18 mouse cellular contexts compared by ENCODE assay signal in the genomic region with DNA sequence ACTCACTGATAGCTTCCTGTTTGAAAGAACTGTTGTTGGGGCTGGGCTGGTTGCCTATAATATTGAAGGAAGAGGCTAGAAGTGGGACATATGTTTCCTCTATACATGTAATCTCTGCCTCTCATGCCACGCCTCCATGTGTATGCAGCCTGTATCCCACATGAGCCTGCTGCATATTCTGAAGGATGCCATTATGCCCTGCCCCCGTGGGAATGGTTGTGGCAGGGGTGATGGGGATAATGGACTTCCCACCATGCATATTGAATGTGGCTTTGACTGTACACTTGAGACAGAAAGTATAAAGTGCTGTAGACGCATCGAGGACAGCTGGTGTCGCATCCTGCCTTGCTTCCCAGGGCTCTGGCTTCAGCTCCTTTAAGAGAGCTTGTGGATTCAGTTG.
DNase-seq lines count a peak whose midpoint lies in the region; ATAC-seq and TF ChIP-seq lines count a peak whose summit lies in the region.
"Had no signal": no experiment of that assay in that cellular context is flagged by ENCODE, and none has a peak within 500 bp of the region (broad histone marks: within the 10 kb centered on the region; RNA-seq: fewer than 3 reads in every experiment).

No protein-coding gene starts in this region.

- H3K9me3 ChIP-seq in forebrain, embryonic 13.5 days (replicated peaks), result no peaks in the 10 kb centered on the region
- no peaks in the 10 kb centered on the region for H3K9me3 ChIP-seq in forebrain, embryonic 10.5 days
- no peaks in the 10 kb centered on the region for H3K9me3 ChIP-seq in midbrain, embryonic 11.5 days (ENCODE audit: control insufficient read depth, low read length)
- H3K9me3 ChIP-seq in midbrain, embryonic 15.5 days, result no peaks in the 10 kb centered on the region
- H3K9me3 ChIP-seq in hindbrain, postnatal 0 days (ENCODE audit: low read length), result no peaks in the 10 kb centered on the region
- H3K9me3 ChIP-seq: embryonic facial prominence, embryonic 15.5 days; heart, embryonic 15.5 days; midbrain, embryonic 12.5 days had no signal

- 68% methylated on average over 5 of the region's 5 CpGs for WGBS in forebrain, embryonic 13.5 days
- 89% methylated on average over 5 of the region's 5 CpGs for WGBS in forebrain, embryonic 10.5 days
- WGBS in midbrain, embryonic 11.5 days, result 76% methylated on average over 5 of the region's 5 CpGs
- 65% methylated on average over 5 of the region's 5 CpGs for WGBS in midbrain, embryonic 15.5 days
- 39% methylated on average over 5 of the region's 5 CpGs for WGBS in hindbrain, postnatal 0 days

- H3K4me2 ChIP-seq in forebrain, embryonic 13.5 days, result no peak overlapping the region
- no peak overlapping the region for H3K4me2 ChIP-seq in midbrain, embryonic 11.5 days
- no peak overlapping the region for H3K4me2 ChIP-seq in midbrain, embryonic 15.5 days
- H3K4me2 ChIP-seq in hindbrain, postnatal 0 days (ENCODE audit: low read depth, low read length), result no peak overlapping the region
- H3K4me2 ChIP-seq: embryonic facial prominence, embryonic 15.5 days; heart, embryonic 15.5 days; midbrain, embryonic 12.5 days had no signal

- ATAC-seq in forebrain, embryonic 13.5 days, result no peak
- ATAC-seq in midbrain, embryonic 11.5 days (ENCODE audit: low FRiP score), result peak; percentile 59; the same call in 1 of the 2 replicates
- ATAC-seq in midbrain, embryonic 15.5 days (replicated peaks), result no peak
- ATAC-seq in hindbrain, postnatal 0 days, result peak; percentile 46

- TF ChIP-seq CTCF in hindbrain, postnatal 0 days (IDR thresholded peaks at IDR 0.05; ENCODE audit: low read depth), result no peak

- H3K27me3 ChIP-seq in forebrain, embryonic 13.5 days, result no peaks in the 10 kb centered on the region
- H3K27me3 ChIP-seq in forebrain, embryonic 10.5 days (ENCODE audit: poor library complexity, severe bottlenecking), result no peaks in the 10 kb centered on the region
- H3K27me3 ChIP-seq in midbrain, embryonic 11.5 days (ENCODE audit: control insufficient read depth, insufficient read depth, low read length), result no peaks in the 10 kb centered on the region
- H3K27me3 ChIP-seq in midbrain, embryonic 15.5 days (replicated peaks), result no peaks in the 10 kb centered on the region
- no peaks in the 10 kb centered on the region for H3K27me3 ChIP-seq in hindbrain, postnatal 0 days (ENCODE audit: insufficient read depth, low read length)
- H3K27me3 ChIP-seq: embryonic facial prominence, embryonic 15.5 days; heart, embryonic 15.5 days; midbrain, embryonic 12.5 days had no signal

- H3K4me3 ChIP-seq in forebrain, embryonic 13.5 days, result no peak overlapping the region
- no peak overlapping the region for H3K4me3 ChIP-seq in forebrain, embryonic 10.5 days
- H3K4me3 ChIP-seq in midbrain, embryonic 11.5 days (ENCODE audit: low read depth, low read length), result no peak overlapping the region
- H3K4me3 ChIP-seq in midbrain, embryonic 15.5 days, result no peak overlapping the region
- H3K4me3 ChIP-seq in hindbrain, postnatal 0 days (ENCODE audit: low read length), result no peak overlapping the region
- H3K4me3 ChIP-seq: embryonic facial prominence, embryonic 15.5 days; gastrocnemius, adult 2 months; heart, embryonic 15.5 days; midbrain, embryonic 12.5 days had no signal

- no peak overlapping the region for H3K9ac ChIP-seq in forebrain, embryonic 13.5 days
- H3K9ac ChIP-seq in midbrain, embryonic 11.5 days (ENCODE audit: low read length), result no peak overlapping the region
- H3K9ac ChIP-seq in midbrain, embryonic 15.5 days, result no peak overlapping the region
- H3K9ac ChIP-seq in hindbrain, postnatal 0 days (replicated peaks; ENCODE audit: low read length), result no peak overlapping the region
- H3K9ac ChIP-seq: embryonic facial prominence, embryonic 15.5 days; heart, embryonic 15.5 days; midbrain, embryonic 12.5 days had no signal

- no peaks in the 10 kb centered on the region for H3K36me3 ChIP-seq in forebrain, embryonic 13.5 days (ENCODE audit: poor library complexity, severe bottlenecking)
- H3K36me3 ChIP-seq in forebrain, embryonic 10.5 days (replicated peaks), result no peaks in the 10 kb centered on the region
- no peaks in the 10 kb centered on the region for H3K36me3 ChIP-seq in midbrain, embryonic 11.5 days (ENCODE audit: control insufficient read depth, insufficient read depth, low read length)
- H3K36me3 ChIP-seq in midbrain, embryonic 15.5 days (replicated peaks), result no peaks in the 10 kb centered on the region
- no peaks in the 10 kb centered on the region for H3K36me3 ChIP-seq in hindbrain, postnatal 0 days (ENCODE audit: insufficient read depth, low read length)
- H3K36me3 ChIP-seq: embryonic facial prominence, embryonic 15.5 days; heart, embryonic 15.5 days; midbrain, embryonic 12.5 days had no signal

- DNase-seq in forebrain, embryonic 10.5 days (ENCODE audit: extremely low spot score, low spot score), result no peak
- peak; percentile 66 for DNase-seq in midbrain, embryonic 11.5 days (ENCODE audit: low spot score, missing footprints)
- no peak for DNase-seq in hindbrain, postnatal 0 days (ENCODE audit: low spot score)
- DNase-seq in retina, embryonic 14.5 days (ENCODE audit: low spot score), result peak; percentile 60
- DNase-seq in testis, postnatal 14 days (ENCODE audit: low spot score), result no peak
- no peak for DNase-seq in heart, adult 9 months (ENCODE audit: low spot score in 2 of 2)
- DNase-seq: adrenal gland, postnatal 36 days; gastrocnemius, adult 2 months; heart, adult 11 months; kidney, adult 2 months; kidney, postnatal 36 days; lung, adult 18-20 months; lung, postnatal 36 days had no signal

- H3K4me1 ChIP-seq in forebrain, embryonic 13.5 days, result peaks cover 40% of the 10 kb centered on the region
- H3K4me1 ChIP-seq in forebrain, embryonic 10.5 days, result peaks cover 28% of the 10 kb centered on the region
- peaks cover 6% of the 10 kb centered on the region; the same call in 1 of the 2 replicates for H3K4me1 ChIP-seq in midbrain, embryonic 11.5 days (ENCODE audit: control insufficient read depth, insufficient read depth, low read length)
- H3K4me1 ChIP-seq in midbrain, embryonic 15.5 days, result peaks cover 31% of the 10 kb centered on the region
- peaks cover 4% of the 10 kb centered on the region; the same call in 1 of the 2 replicates for H3K4me1 ChIP-seq in hindbrain, postnatal 0 days (ENCODE audit: insufficient read depth, low read length)

- H3K27ac ChIP-seq in forebrain, embryonic 13.5 days, result 0 out of 2 replicates have a peak overlapping the region, but pooled peaks have one; percentile 10
- H3K27ac ChIP-seq in forebrain, embryonic 10.5 days, result no peak overlapping the region
- H3K27ac ChIP-seq in midbrain, embryonic 11.5 days (ENCODE audit: low read depth, low read length), result no peak overlapping the region
- no peak overlapping the region for H3K27ac ChIP-seq in midbrain, embryonic 15.5 days
- peak overlapping the region; percentile 17; the same call in 1 of the 2 replicates for H3K27ac ChIP-seq in hindbrain, postnatal 0 days
- H3K27ac ChIP-seq: embryonic facial prominence, embryonic 15.5 days; gastrocnemius, adult 2 months; heart, embryonic 15.5 days; midbrain, embryonic 12.5 days had no signal

Comparison
In these comparisons a context has a peak if more than half of its experiments do, and no peak if none do; other contexts are left out.
1. ATAC-seq: peak in midbrain, embryonic 11.5 days (single experiment) and hindbrain, postnatal 0 days (single experiment); none in forebrain, embryonic 13.5 days (single experiment) and midbrain, embryonic 15.5 days (single experiment).
2. H3K27ac ChIP-seq: peak in forebrain, embryonic 13.5 days (single experiment) and hindbrain, postnatal 0 days (single experiment); none in forebrain, embryonic 10.5 days (single experiment), midbrain, embryonic 11.5 days (single experiment) and midbrain, embryonic 15.5 days (single experiment).
3. DNase-seq: peak in midbrain, embryonic 11.5 days (single experiment) and retina, embryonic 14.5 days (single experiment); none in forebrain, embryonic 10.5 days (single experiment), hindbrain, postnatal 0 days (single experiment), testis, postnatal 14 days (single experiment) and heart, adult 9 months (0 of 2).